Mouse (Mus musculus) liver, adult 2 months (tissue): ENCODE measurements around the gene Olfr372.

Experiments
- CTCF ChIP-seq: fragments of 200-500 bp; IDR thresholded peaks from 2 replicates; pipeline ENCODE4 v1.5.1; 2011; ENCODE audit warnings: low read depth, low read length, control low read depth
- POLR2A ChIP-seq: fragments of 200-500 bp; IDR thresholded peaks from 2 replicates; pipeline ENCODE4 v1.6.1; 2011; ENCODE audit warnings: low read length, control low read depth; ENCODE audit not compliant: insufficient read depth; ENCODE audit errors: extremely low read depth

- TF ChIP-seq POLR2A (no peak), CTCF (no peak)
Observed at GRCm38 (mm10) chr8:72000223-72000622, 40.8 kb upstream of the Olfr372 start.
